Mouse (Mus musculus) neural tube, embryonic 10.5 days (tissue): ENCODE data around the gene Slc16a10.

Experiments used
- DNase-seq: peaks from one replicate; pipeline ENCODE4 v3.0.0-alpha.2; 2017; ENCODE audit warnings: low spot score; ENCODE audit errors: extremely low spot score

The Slc16a10 gene

DNA sequence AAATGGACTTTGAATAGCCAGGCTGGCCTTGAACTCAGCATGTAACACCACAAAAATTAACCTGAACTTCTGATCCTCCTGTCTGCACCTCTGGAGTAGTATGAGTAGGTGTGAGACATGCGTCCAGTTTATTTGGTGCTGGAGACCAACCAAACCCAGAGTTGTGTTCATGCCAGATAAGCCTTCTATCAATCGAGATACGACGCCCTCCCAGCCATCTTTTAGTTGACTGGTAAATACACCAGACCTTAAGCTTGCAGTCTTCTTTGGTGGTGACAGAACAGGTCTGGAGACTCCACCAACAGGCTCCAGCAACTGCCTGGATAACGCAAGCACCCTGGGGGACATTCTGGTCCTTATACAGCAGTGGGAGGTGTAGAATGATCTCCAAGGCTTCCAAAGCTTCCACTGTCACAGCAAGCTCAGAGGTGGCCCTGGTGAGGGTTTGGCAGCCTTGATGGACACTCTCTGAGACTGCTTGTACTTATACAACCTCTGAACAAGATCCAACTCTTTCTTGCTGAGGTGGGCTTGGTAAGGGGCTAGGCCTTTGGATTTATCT, 7.6 kb upstream of the Slc16a10 start:
- no peak for DNase-seq

GRCm38 (mm10) chr10:40147325-40148059, 5.4 kb upstream of the Slc16a10 start:
- DNase-seq = no peak

- DNase-seq = no peak
Measured at GRCm38 (mm10) chr10:40146451-40146850, 4.4 kb upstream of the Slc16a10 start.

DNA sequence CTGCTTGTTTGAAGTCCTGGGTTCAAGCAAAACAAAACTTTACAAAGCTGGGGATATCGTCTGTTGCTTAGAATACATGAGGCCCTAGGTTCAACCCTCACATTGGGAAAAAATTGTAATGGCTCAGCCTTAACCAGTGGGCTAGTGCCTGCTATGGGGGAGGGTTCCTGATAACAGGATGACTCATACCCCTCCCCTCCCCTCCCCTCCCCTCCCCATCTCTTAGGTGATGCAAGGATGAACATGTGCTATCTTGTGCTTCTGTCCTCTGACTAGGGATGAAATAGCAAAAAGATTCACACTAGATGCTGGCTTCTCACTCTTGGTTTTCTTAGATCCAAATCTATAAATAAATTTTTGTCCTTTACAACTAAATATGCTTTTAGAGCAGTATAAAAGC, 2.8 kb upstream of the Slc16a10 start:
- no peak for DNase-seq

- DNase-seq = peak; percentile 17
Measured at GRCm38 (mm10) chr10:40141016-40141851, 824 bp downstream of the Slc16a10 start.

GRCm38 (mm10) chr10:40139646-40140045, 2.4 kb downstream of the Slc16a10 start:
- no peak for DNase-seq

DNA sequence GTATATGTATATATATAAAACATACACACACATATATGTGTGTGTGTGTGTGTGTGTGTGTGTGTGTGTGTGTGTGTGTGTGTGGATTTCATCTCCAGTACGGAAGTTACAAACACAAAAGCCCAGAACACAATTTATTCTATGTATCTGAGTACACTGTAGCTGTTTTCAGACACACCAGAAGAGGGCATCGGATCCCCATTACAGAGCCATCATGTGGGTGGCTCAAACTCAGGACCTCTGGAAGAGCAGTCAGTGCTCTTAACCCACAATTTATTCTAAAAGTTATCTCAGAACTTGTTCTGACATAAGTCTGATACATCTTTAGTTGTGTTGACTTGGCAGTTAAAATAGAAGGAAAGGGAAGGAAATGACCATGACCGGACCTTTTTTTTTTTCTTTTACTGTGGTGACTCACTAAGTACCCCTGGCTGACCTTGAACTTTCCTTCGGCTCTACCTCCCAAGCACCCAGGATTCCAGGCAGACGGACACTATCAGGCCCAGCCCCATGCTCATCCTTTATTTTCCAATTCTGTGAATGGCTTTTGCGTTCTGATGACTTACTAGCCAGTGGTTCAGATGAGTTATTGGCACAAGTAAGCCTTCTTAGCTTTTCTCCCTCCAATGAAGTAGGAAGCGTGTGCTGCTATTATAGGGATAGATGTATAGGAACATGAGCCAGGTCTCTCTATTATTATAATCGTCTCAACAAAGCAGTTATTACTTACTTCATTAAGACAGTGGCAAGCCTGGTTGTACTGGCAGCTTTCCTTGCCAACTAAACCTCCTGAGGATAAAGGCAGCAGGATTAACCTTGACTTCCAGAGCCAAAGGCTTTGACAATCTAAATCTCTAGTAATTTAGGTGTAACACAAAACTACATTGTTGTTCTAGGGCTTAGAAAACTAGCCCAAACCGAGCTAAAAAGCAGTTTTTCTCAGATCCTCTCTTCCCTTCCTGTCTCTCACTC, 6.0 kb downstream of the Slc16a10 start:
- DNase-seq = no peak

- DNase-seq = no peak
Measured at GRCm38 (mm10) chr10:40134906-40135305, 7.2 kb downstream of the Slc16a10 start.

- DNase-seq = no peak
Measured at GRCm38 (mm10) chr10:40133636-40134035, 8.4 kb downstream of the Slc16a10 start.

DNA sequence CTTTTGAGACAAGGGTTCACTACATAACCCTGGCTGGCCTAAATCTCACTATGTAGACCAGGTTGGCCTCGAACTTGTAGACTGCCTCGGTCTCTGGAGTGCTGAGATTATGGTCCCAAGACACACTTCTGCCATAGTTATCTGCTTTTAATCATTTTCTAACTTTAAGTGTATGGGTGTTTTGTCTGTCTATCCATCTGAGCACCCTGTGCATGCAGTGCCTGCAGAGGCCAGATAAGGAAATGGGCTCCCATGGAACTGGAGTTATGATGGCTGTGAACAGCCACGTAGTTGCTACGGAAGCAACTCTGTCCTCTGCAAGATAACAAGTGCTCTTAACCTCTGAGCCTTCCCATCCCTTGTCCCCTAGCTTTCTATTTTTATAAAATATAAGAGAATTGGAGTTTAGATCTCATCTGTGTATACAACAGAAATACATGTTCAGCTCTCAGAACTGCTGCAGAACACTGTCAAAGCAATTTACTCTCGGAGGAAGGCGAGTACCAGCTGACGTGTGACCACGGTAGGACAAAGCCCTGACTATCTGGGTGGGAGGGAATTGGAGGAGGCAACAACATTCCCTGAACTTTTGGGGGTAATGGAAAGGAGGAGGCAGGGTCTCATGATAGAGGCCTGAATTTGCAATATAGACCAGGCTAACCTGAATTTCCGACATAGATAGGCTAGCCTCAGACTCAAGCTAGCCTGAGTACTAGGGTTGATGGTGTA, 10.2 kb downstream of the Slc16a10 start:
- no peak for DNase-seq

GRCm38 (mm10) chr10:40130126-40130525, 11.9 kb downstream of the Slc16a10 start:
- no peak for DNase-seq

- DNase-seq = no peak
Measured at GRCm38 (mm10) chr10:40129134-40129533, 12.9 kb downstream of the Slc16a10 start.

DNA sequence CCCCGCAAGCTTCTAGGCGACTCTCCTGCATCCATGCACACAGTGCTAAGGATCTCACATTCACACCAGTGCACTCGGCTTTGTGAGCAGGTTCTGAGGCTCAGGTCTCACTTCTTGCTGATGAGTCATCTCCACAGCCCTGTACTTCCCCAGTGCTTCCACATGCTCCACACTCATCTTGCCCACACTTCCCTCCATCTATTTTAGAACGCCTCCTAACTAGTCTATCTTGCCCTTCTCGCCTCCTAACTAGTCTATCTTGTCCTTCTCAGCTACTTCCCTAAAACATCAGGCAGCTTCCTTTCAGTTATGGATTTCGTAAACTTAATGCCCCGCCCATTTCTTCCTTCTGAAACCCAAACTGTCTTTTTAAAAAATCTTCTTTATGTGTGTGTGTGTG, 13.6 kb downstream of the Slc16a10 start:
- no peak for DNase-seq

DNA sequence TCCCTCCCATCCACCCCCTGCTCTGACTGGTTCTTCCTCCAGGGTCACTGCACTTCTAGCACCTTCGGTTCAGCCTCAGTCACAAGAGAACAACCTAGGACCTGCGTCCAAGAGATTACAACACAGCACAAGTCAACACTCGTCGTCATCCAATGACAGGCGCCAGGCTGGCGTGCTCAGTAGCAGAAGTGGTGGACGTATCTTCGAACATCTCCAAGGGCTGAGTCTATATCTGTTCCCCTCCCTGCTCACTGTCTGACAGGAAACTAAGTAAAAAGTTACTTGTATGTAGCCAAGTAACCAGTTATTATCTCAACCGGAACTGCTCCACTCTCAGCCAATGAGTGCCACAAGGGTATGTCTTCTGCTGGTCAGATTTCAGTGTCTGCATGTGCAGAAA, 16.9 kb downstream of the Slc16a10 start:
- no peak for DNase-seq

- DNase-seq = no peak
Measured at GRCm38 (mm10) chr10:40124570-40124969, 17.5 kb downstream of the Slc16a10 start.

DNA sequence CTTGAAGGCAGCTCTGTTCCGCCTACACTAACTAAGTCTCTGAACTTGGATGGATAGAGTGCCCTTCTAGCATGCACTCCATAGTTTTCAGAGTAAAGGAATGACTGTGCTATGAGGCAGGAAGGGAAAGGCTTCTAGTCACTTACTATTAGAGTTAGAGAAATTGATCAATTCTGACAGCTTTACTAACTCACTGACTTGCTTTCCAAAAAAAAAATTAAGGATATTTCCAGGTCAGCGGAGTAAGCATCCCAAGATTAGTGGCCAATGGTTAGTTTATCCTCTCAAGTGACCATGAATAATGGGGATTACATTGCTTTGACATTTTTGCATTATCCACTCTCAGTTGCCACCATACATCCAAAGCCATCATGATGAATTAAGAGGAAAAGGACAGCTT, 18.0 kb downstream of the Slc16a10 start:
- no peak for DNase-seq

DNA sequence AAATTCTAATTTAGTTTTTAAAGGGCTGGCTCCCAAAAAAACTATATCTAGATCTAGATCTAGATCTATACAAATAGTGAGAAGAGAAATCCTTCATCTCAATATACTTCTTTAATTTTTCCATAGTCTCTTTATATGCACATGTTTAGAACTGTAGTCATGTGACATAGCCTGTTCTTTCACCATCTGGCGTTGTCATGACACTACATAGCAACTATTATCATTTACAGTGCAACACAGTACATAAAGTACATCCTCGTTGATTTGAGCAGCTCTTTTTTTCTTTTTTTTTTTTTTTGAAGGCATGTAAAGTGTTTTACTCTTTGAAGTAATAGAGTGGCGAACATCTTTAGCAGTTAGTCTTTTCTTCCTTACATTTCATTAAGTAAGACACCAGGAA, 22.6 kb downstream of the Slc16a10 start:
- no peak for DNase-seq

- DNase-seq = no peak
Measured at GRCm38 (mm10) chr10:40118743-40119387, 23.2 kb downstream of the Slc16a10 start.

DNA sequence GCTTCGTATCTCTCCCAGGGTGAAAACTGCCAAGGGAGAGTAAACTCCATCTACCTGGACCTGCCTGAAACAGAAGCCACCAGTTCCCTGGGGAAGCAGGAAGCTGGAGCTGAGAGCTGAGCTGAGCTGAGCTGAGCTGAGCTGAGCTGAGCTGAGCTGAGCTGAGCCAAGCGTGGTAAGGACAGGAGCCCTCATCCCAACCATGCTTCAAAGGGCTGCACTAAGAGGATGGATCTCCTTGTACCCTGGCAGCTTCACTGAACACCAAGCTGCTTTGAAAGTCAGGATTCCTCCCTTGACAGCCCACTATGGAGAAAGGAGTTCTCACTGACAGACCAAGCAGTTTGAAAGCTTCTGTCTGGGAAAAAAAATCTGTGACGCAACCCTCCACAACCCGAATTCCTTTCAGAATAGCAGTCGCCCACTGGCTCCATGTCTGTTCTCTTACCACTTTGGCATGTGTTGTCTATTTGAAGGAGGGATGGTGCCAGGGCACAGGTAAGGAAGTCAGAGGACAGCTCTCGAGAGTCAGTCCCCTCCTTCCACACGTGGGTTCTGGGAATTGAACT, 28.5 kb downstream of the Slc16a10 start:
- no peak for DNase-seq

- no peak for DNase-seq
Measured at GRCm38 (mm10) chr10:40112256-40112655, 29.8 kb downstream of the Slc16a10 start.
